Mouse (Mus musculus) lung, postnatal 36 days (tissue): ENCODE data around the gene Stk38.
"Not testable (repeated sequence)": the region's sequence is repeated elsewhere in the genome, so short reads cannot be mapped to it uniquely, and the experiment has no call there.

ENCODE experiments used
- DNase-seq: peaks from one replicate; pipeline ENCODE4 v3.0.0; 2022; ENCODE audit warnings: mixed read lengths

Stk38 gene

DNA sequence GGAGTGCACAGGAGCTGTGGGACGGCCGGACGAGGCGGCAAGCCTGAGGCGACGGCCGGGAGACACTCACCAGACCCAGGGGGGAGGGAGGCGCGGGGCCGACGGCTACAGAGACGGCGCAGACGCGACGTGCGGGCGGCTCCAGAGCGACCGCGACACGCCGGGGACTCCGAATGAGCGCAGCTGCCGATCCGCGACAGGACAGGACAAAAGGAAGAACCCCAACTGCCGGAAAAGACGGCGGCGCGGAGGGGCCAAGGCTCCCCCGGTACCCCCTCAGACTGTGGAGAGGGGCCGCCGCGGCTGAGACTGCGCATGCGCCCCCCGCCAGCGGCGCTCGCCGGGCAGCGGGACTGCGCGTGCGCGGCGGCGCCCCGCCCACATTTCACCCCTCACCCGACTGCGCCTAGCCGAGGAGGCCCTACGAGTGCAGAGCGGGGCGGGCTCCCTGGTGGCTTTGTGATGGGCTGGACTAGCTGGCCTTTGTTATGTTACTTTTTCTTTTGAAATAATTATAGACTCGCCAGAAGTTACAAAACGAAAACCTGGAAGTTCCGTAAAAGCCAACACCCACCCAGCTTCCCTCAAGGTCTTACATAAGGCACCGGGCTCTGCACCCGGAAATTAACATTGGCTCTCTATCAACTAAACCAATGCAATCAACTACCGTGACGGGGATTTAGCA is at the start of gene Stk38:
Stk38 (minus strand) TSS at position 355 of the 685 bp plus-strand sequence.
- DNase-seq, result peak; percentile 94

DNA sequence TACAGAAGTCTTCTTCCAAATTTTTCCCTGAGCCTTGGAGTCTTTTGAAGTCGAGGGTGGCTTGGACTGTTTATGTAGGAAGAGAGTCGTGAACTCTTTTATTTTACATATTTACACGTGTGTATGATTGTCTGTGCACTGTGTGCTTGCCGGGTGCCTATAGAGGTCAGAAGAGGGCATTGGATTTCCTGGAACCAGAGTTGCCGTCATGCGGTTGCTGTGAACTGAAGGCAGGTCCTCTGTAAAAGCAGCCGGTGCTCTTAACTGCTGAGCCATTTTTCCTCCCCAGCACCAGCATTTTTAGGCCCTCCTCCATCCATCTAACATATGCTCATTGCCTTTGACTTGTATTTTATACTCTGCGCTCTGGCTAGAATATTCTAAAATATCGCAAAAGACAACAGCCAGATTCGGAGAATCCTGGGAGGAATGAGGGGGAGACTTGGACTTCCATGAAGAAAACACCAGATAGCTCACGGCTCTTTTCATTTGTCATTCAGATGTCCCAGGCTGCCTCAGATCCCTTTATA is 49.6 kb upstream of the Stk38 start:
- no peak for DNase-seq

DNA sequence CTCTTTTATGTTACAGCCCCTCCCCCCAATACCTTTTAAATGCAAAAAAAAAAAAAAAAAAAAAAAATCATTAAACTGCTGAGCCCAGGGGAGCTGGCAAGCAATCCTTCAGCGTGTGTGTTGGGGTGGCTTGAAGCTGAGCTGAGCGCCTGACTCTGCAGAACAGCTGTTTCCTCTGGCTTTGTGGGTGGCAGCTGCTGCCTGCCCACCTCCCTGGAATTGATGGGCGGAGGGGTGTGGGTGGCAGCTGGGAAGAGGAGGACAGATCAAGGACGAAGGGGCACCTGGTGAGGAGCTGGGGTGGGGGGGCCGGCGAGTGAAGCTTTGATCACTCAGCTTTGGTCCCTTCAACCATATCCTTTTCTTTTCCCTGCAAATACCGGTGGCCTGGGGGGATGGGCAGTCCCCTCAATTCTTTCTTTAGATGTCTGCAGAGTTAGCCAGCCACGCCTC is 48.9 kb upstream of the Stk38 start:
- DNase-seq, result no peak

DNA sequence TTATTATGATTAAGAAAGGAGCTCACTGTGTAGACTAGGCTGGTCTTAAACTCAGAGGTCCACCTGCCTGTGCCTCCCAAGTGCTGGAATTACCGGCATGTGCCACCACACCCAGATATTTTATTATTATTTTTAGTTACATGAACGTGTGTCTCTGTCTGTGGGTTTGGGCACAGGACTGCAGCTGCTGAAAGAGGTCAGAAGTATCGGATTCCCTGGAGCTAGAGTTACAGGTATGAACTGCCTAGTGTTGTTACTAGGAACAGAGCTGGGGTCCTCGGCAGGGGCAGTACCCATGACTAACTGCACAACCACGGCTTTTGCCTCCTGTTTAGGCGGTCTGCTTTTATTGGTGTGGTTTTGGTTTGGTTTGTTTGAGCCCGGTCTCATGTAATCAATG is 48.4 kb upstream of the Stk38 start:
- DNase-seq, result no peak

DNA sequence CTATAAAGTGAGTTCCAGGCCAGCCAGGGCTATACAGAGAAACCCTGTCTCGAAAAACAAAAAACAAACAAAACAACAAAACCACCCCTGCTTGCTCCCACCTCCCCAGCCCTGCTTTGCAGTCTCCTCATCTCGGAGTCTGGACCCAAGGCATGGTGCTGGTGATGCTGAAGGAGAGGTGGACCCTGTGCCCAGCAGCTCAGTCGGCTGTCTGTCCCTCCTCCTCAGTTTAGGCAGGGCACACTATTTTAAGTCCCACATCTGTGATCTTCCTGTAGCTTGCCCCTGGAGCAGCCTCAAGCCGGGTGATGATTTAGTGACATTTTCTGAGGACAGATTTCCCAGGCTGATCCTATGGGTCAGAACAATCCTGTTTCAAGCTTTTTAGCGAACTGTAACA is 47.8 kb upstream of the Stk38 start:
- DNase-seq, result no peak

DNA sequence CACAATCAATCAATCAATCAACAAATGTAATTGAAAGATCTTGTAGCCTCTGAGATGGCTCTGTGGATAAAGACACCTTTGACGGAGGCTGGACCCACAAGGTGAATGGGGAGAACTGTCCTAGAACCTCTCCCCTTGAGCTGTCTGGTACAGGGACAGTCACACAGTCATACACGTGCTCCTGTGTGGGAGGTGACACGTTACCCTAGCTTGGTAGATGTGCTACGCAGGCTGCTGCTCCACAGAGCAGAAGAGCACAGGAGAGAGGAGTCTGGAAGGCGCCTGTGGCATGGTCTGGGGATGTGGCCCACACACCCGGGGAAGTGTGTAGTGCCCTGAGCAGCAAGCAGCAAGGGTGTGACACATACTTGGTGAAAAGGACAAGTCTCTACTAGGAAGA is 46.6 kb upstream of the Stk38 start:
- no peak for DNase-seq

DNA sequence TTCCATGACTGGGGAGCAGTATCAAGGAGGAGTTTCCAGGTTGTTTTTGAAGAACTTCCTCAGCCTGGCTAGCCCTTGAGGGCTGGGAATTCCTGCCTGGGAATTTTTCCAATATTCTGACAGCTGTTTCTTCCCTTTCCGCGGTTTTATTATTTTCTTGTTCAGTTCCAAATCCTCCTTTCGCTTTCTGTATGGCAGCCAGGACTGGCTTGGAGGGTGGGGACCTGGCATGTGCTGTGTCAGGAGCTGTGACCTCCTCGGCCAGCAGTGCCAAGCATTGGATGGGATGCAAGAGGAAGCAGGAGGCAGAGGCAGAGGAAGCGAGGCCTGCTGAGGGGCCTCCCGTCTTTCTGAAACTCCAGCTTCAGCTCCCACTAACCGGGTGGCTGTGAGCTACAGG is 46.0 kb upstream of the Stk38 start:
- peak; percentile 88 for DNase-seq

DNA sequence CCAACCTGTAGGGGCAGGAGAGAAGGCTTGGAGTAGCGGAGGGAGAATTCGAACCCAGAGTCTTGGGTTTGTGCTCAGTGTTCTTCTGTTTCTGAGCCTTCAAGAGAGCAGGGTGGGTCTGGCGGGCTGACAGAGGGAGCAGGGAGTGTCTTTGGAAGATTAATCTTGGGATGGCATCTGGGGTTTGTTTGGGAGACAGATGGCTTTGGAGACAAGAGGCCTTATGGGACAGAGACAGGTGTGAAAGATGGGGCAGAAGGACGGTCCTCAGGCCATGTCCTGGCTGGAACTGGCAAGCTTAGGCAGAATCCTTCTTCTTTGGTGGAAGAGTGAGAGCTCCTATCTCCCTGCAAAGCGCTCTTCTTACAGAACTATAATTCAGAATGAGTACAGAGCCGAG is 45.3 kb upstream of the Stk38 start:
- no peak for DNase-seq

DNA sequence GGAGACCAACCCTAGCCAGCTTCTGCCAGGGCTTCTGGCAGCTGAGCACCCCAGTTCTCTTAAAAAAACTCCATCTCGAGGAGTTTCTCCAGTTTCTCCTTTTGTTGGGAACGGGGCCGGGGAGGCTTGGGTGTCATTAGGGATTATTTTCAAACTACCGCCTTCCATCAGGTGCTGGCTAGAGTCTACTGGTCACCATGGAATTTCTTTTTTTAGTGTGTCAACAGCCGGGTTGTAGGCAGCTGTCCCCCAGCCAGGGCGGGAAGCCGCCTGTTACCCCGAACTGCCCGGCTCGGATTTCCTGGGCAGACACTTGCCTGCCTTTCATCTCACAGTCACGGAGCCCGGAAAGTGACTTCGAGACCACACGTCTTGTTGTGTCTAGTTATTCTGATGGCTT is 43.0 kb upstream of the Stk38 start:
- no peak for DNase-seq

DNA sequence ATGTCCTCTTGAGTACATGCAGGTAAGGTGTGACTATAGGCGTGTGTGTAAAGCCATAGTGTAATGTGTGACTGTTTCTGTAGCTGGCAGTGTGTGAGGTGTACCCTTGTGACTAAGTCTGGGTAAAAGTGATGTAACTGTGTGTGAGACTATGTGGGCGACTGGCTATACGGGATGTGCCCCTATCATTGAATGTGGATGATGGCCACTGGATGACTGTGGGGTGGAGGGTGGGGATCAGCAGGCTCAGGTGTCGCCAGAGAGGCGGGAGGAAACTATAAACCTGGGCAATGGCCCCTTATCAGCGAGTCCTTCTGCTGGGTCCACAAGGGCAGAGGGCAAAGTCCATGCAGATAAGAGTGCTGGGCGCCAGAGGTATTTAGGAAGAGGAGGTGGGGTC is 42.1 kb upstream of the Stk38 start:
- DNase-seq, result no peak

DNA sequence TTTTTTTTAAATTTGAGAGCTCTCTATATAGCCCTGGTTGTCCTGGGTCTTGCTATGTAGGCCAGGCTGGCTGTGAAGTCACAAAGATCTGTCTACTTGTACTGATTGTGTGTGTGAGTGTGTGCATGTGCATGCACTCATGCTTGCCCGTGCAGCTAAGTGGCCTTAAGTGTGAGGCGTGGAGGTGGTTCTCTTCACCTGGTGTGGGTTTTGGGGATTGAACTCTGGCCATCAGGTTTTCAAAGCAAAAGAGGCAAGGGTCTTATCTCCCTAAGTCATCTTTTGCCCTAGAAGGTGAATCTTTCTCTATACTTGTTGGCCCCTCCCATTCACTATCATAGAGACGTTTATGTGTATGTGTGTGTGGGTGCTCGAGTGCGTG is 41.7 kb upstream of the Stk38 start:
- no peak for DNase-seq

DNA sequence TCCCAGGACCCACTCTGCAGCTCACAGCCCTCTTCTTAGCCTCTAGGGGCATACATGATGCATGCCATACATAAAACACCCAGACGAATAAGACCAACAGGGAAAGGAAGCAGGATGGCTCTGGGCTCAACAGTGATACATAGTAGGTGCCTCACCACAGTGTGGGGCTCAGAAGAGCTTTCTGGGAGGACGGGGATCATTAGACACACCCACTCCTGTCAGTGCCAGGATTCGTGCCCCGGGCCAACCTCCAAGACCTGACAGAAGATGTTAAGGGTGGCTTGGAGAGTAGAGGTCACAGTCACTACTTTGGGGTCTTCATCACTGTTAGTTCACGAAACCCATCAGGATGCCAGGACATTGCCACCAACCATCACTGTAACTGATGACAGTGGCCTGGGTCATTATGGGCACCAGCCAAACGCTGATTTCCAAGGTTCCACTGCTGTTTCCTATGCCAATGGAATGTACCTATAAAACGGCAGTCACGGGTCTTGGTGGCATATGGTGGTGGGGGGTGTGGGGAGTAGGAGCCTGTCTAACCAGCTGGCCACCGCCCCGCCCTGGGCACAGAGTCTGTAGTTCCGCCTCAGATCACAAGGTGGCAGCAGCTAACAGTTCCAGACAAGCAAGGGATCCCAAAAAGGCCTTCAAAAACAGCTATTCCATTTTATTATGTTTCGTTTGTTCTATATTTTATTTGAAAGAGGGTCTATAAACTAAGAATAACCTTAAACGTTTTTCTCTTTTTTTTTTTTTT is 41.1 kb upstream of the Stk38 start:
- DNase-seq, result peak; percentile 93

DNA sequence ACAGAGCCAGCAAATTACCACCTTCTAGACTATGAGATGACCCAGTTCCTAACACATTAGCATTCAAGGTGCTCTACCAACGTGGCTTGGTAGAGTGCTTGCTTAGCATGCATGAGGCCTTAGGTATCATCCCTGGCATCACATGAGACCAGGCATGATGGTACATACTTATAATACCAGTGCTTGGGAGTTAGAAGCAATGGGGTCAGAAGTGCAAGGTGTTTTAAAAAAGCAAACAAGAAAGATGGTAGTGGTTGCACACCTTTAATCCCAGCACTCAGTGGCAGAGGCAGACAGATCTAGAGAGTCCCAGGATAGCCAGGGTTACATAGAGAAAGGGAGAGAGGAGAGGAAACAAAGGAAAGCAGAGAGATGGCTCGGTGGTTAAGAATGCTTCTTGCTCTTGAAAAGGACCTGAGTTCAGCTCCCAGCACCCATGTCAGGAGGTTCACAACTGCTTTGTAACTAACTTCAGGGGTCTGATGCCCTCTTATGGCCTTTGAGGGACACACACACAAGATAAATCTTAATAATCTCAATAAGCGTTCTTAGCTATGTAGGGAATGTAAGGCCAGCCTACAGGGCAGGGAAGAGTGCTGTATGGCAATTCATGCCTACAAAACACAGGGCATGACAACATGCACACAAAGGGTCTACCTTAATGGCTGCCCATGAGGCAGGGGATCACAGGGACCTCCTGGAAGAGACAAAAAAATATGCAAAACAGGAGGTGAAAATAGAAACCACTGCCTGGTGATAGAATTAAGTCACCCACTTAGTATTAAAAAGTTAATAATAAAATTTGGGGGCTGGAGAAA is 40.1 kb upstream of the Stk38 start:
- DNase-seq, result no peak

DNA sequence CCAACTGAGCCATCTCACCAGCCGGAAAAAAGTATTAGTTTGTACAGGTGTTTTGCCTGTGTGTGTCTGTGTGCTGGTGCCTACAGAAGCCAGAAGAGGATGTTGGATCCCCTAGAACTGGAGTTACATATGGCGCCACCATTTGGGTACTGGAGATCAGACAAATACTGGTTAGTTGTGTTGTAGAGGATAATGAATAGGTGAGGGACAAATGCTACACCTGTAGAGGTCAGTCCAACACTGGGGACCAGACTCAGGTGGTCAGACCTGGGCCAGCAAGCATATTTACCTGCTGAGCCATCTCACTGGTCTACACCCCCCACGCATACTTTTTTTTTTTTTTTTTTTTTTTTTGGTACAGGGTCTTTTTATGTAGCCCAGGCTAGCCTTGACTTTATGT is 39.1 kb upstream of the Stk38 start:
- DNase-seq, result no peak

DNA sequence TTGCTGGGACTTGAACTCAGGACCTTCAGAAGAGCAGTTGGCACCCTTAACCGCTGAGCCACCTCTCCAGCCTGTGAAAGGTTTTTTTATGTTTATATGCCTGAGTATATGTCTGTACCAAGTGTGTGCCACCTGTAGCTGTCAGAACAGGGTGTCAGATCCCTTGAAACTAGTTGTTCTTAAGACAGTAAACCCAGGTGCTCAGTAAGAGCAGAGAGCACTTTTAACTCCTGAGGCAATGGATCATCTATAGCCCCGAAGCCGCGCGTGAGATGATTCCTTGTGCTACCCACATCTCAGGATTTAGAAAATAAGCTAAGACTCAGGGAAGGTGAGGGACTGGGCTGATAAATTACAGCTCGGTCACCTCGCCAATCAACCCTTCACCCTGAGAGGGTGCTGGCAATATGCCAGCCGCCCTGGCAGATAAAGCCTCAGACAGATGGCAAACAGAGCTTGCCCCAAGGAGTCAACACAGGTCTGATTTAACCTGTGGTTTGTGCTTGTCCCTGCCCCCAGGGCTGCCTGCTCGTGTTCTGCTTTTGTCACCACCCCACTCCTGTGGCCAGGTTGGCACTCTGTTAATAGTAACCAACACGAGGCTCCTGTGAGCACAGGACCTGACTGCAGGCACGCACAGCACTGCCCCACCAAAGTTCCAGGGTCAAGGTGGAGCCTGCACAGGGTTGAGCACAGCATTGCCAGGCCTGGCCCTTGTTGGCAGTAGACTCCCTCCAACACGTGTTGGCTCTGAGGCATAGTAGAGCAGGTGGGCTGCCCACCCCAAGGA is 38.1 kb upstream of the Stk38 start:
- DNase-seq, result peak; percentile 73

DNA sequence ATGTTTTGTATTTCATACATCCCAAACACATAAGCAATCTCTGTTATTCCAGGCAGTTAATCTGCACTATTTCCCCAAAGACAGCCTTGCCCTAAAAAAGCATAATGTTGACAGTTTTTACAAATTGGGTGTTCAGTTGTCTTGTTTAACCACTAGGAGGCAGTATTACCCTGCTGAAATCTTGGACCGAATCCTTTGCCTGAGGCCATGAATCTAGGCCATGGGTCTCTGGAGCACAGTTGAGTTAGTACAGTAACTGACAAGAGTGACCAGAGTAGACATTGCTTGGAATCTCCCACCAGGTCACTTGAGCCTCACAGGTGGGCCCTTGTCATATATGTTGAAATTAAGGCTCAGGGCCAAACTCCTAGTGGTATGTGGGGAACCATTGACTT is 37.1 kb upstream of the Stk38 start:
- DNase-seq, result peak; percentile 39

DNA sequence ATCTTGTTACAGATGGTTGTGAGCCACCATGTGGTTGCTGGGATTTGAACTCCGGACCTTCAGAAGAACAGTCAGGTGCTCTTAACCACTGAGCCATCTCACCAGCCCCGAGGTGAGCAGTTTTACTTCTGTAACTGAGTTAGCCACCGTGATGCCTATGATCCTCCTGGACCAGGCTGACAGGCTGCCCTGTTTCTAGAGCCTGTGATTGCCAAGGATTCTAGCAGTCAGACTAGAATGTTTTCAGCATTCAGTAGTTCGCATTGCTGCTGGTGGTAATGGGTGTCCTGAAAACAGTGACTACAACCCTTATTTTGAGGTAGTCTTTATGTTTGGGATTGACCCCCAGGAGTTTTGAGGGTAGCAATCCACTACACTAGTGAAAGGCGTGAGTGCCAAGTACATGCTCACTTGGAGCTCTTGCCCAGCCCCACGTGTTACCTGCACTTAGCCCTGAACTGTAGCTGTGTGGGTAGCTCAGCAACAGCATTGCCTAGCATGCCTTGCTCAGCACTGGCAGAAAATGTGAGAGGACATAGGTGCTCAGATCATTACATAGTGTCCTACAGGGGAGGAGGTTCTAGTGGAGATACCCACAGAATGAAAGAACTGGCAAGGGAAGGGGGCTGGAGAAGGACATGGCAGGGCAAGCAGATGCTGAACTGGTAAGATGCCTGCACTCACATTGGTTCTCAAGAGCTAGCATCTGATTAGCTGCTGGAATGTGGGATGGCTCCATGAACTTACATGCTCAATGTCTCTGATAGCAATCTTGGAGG is 36.5 kb upstream of the Stk38 start:
- no peak for DNase-seq

DNA sequence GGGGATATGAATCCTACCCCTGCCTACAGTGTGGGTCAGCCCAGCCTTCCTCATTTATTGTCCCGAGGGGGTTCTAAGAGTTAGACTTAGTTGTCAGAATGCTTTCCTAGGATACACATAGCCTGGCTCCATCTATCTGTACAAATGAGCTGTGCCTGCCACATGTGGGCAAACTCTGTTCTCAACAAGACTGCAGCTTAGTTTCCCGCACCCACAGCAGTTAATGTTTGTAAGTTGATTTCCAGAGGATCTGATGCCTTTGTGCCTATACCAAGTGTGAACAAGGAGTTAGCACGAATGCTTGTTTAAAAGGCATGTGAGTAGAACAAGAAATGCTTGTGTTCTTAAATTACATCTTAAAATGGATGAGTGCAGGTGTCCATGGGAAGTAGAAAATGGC is 35.8 kb upstream of the Stk38 start:
- no peak for DNase-seq

DNA sequence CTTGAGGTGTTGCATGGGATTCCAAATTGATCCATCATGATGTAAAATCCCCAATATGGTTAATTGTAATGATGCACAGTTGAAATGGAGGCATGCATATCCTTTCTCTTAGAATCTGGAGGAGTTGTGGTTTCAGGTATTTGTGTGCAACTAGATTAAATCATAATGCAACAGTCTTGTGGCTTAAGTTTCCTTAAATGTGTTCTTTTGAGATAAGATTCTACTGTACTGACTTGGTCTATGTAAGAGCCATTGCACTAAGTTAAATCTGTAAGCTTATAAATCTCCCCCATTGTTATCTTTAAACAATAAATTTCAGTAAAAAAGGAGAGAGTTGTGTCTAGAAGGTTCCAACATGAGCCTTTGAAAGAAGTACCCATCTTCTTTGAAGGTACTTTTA is 34.8 kb upstream of the Stk38 start:
- no peak for DNase-seq

DNA sequence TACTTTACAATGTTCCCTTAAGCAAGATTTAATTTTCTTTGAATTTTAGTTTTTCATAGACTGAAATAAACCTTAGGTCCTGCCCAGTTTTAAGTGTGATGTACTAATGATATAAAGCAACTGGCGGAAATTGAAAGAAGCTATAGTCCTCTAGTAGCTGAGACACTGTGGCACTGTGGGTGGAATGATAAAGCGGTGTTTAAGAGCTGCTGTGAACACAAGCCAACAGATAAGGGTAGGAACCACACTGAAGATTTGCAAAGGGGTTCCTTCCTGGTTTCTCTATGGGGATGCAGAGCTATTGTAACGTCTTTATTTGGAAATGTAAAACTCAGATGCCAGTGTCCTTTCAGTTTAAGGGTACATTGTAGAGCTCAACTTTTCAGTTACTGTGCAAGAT is 33.8 kb upstream of the Stk38 start:
- not testable (repeated sequence) for DNase-seq

DNA sequence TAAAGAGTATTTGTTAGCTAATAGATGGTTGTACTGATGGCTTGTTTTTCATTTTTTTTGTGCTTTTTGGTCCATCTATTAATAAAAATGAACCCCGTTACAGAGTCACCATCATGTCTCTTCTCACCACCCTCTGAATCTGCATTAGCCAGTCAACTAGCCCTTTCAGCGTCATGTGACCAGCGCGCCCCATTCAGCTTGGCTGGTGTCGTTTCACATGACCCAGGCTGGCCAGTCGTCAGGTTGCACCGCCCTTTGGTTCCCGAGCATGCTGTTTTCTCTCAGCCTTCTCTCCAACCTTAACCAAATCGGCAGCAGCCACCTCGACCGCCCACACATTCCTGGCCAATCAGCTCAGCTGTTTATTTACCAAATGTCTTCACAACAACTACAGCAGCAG is 31.6 kb upstream of the Stk38 start:
- no peak for DNase-seq

DNA sequence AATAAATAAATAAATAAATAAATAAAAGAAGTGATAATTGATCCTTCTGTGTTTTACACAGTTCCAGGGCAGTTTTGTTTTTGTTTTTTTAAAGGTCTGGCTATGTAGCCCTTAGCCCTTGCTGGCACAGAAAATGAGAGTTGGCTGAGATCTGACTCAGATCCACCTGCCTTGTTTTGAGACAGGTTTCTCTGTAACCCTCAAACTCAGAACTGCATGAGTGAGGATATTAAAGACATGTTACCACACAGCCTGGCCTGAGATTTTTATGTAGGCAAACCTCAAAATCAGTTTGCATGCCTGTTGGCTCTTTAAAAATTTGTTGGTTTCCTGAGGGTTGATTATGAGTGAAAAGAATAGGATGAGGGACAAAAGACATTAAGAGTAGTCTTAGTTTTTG is 27.7 kb upstream of the Stk38 start:
- no peak for DNase-seq
